Mouse (Mus musculus) limb, embryonic 11.5 days (tissue): ENCODE results near the gene Tspoap1. TPM values are rescaled to one million over a fixed set of nuclear protein-coding genes. Genes with fewer than 3 reads are reported as not detected.

Experiments used
- ATAC-seq: fragments of 200-750 bp; cut with Nextera tagmentation; 2 replicates; pipeline ENCODE4 v1.8.0; 2017; ENCODE audit warnings: low read depth; ENCODE audit not compliant: insufficient number of reproducible peaks, low FRiP score, low TSS enrichment
- DNase-seq: peaks from one replicate; pipeline ENCODE4 v3.0.0-alpha.2; 2015; ENCODE audit warnings: low spot score
- H3K27ac ChIP-seq: fragments of 300-500 bp; sonication (generic); replicated peaks from 2 replicates; pipeline ENCODE4 v1.5.1; 2014; ENCODE audit warnings: low read depth, mild to moderate bottlenecking, low read length
- H3K27me3 ChIP-seq: fragments of 300-500 bp; sonication (generic); 2 replicates; pipeline ENCODE4 v1.6.1; 2014; ENCODE audit warnings: mild to moderate bottlenecking, low read length, mixed read lengths; ENCODE audit not compliant: control insufficient read depth, insufficient read depth
- H3K36me3 ChIP-seq: fragments of 300-500 bp; sonication (generic); 2 replicates; pipeline ENCODE4 v1.6.1; 2014; ENCODE audit warnings: mild to moderate bottlenecking, low read length, moderate library complexity, mixed read lengths; ENCODE audit not compliant: control insufficient read depth, insufficient read depth
- H3K4me1 ChIP-seq: fragments of 300-500 bp; sonication (generic); 2 replicates; pipeline ENCODE4 v1.6.1; 2014; ENCODE audit warnings: low read length, mixed read lengths; ENCODE audit not compliant: control insufficient read depth, insufficient read depth
- H3K4me2 ChIP-seq: fragments of 300-500 bp; sonication (generic); 2 replicates; pipeline ENCODE4 v1.6.1; 2014; ENCODE audit warnings: low read depth, mild to moderate bottlenecking, moderate library complexity; ENCODE audit not compliant: severe bottlenecking
- H3K4me3 ChIP-seq: fragments of 300-500 bp; sonication (generic); 2 replicates; pipeline ENCODE4 v1.5.1; 2014; ENCODE audit warnings: low read depth, low read length
- H3K9ac ChIP-seq: fragments of 300-500 bp; sonication (generic); 2 replicates; pipeline ENCODE4 v1.6.1; 2014; ENCODE audit warnings: mild to moderate bottlenecking, low read length
- H3K9me3 ChIP-seq: fragments of 300-500 bp; sonication (generic); 2 replicates; pipeline ENCODE4 v1.6.1; 2016; ENCODE audit warnings: low read length; ENCODE audit not compliant: control insufficient read depth
- WGBS: fragments of 180-500 bp; shearing (Covaris S2); extraction: QIAGEN DNeasy Blood & Tissue Kit; methylation state at CpG from one replicate; pipeline ENCODE4 v1.1.7; 2014; 5-methylcytosine and 5-hydroxymethylcytosine counted together
- polyA plus RNA-seq: library from polyadenylated mRNA; unstranded; fragments of >200 nt; fragmentation: Nextera tagmentation; extraction: Ambion mirVana; gene quantifications from 2 replicates; pipeline ENCODE4 v1.2.1, GENCODE M21; 2014

The Tspoap1 gene
- 1.7 and 2.4 TPM in 2 replicates for polyA plus RNA-seq

- H3K9ac ChIP-seq: no peak within 1 kb of the TSS
- no peak within 1 kb of the TSS; the same call in 1 of the 2 replicates for H3K4me3 ChIP-seq
- peak within 1 kb of the TSS; percentile 26 for H3K4me2 ChIP-seq
- H3K27ac ChIP-seq: no peak within 1 kb of the TSS
- H3K9me3 ChIP-seq: no peaks in the 10 kb centered on the region
- no peaks in the 10 kb centered on the region for H3K36me3 ChIP-seq
- peaks cover 13% of the 10 kb centered on the region for H3K4me1 ChIP-seq
- DNase-seq (no peak), ATAC-seq (no peak)
- peaks cover 60% of the 10 kb centered on the region for H3K27me3 ChIP-seq
- 10% methylated on average over 23 of the region's 23 CpGs for WGBS
These were observed at the start of gene Tspoap1 for GRCm38 (mm10) chr11:87760301-87761081. Tspoap1 (plus strand) TSS chr11:87760541.

- WGBS: 80% methylated on average over 4 of the region's 4 CpGs
- Histone ChIP-seq H3K36me3 (no peaks in the 10 kb centered on the region), H3K9me3 (no peaks in the 10 kb centered on the region), H3K4me3 (no peak overlapping the region), H3K9ac (no peak overlapping the region), H3K27me3 (no peaks in the 10 kb centered on the region), H3K4me2 (no peak overlapping the region), H3K27ac (no peak overlapping the region), H3K4me1 (peaks cover 8% of the 10 kb centered on the region; the same call in 1 of the 2 replicates)
- DNase-seq (no peak), ATAC-seq (no peak)
These were observed 48.2 kb upstream of the Tspoap1 start for GRCm38 (mm10) chr11:87712188-87712587.

DNA sequence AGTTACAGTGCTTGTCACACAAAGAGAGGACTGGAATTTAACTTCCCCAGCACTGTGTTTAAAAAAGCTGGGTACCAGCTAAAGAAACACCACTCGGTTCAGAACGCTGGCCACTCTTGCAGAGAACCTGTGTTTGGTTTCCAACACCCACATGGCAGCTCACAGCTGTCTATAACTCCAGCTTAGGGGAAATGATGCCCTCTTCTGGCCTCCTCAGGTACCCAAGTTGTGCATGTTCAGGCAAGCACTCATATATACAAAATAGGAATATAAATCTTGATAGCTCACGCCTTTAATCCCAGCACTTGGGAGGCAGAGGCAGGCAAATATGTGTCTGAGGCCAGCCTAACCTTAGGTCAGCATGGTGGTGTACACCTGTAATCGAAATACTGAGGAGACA is 44.3 kb upstream of the Tspoap1 start:
- Histone ChIP-seq H3K4me3 (no peak overlapping the region), H3K9me3 (no peaks in the 10 kb centered on the region), H3K4me2 (no peak overlapping the region), H3K27ac (no peak overlapping the region), H3K4me1 (0 out of 2 replicates have a peak, but pooled peaks cover 2% of the 10 kb centered on the region), H3K9ac (no peak overlapping the region), H3K36me3 (no peaks in the 10 kb centered on the region), H3K27me3 (no peaks in the 10 kb centered on the region)
- no peak for ATAC-seq
- WGBS: 85% methylated on average over 4 of the region's 4 CpGs
- DNase-seq: no peak

- no peak overlapping the region for H3K4me2 ChIP-seq
- no peak overlapping the region for H3K27ac ChIP-seq
- no peaks in the 10 kb centered on the region for H3K4me1 ChIP-seq
- ATAC-seq (no peak), DNase-seq (no peak)
- H3K27me3 ChIP-seq: no peaks in the 10 kb centered on the region
- H3K9ac ChIP-seq: no peak overlapping the region
- no peak overlapping the region for H3K4me3 ChIP-seq
- WGBS: 77% methylated on average over 7 of the region's 7 CpGs
- no peaks in the 10 kb centered on the region for H3K36me3 ChIP-seq
- H3K9me3 ChIP-seq: no peaks in the 10 kb centered on the region
These were observed 40.8 kb upstream of the Tspoap1 start for GRCm38 (mm10) chr11:87719526-87719925.

DNA sequence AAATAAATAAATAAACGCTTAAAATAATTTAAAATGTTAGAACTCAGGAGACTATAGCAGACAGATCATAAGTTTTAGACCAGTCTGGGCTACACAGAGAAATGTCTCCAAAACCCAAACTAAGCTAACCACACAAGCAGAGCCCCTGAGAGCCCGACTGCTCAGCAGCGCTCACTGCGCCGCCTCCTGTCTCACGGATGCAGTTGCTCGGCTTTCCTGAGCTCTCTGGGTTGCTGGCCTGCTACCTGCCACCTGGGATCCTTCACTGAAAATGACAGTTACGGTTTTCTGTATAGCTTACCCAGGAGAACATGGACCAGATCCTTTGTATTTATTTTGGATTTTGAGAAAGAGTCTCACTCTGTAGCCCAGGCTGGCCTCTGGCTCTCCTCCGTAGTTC is 40.0 kb upstream of the Tspoap1 start:
- no peaks in the 10 kb centered on the region for H3K27me3 ChIP-seq
- 0 out of 2 replicates have a peak, but pooled peaks cover under 1% of the 10 kb centered on the region for H3K4me1 ChIP-seq
- ATAC-seq (no peak), DNase-seq (no peak)
- H3K4me3 ChIP-seq: no peak overlapping the region
- no peak overlapping the region for H3K4me2 ChIP-seq
- no peak overlapping the region for H3K27ac ChIP-seq
- WGBS: 57% methylated on average over 9 of the region's 9 CpGs
- H3K36me3 ChIP-seq: no peaks in the 10 kb centered on the region
- no peak overlapping the region for H3K9ac ChIP-seq
- no peaks in the 10 kb centered on the region for H3K9me3 ChIP-seq

DNA sequence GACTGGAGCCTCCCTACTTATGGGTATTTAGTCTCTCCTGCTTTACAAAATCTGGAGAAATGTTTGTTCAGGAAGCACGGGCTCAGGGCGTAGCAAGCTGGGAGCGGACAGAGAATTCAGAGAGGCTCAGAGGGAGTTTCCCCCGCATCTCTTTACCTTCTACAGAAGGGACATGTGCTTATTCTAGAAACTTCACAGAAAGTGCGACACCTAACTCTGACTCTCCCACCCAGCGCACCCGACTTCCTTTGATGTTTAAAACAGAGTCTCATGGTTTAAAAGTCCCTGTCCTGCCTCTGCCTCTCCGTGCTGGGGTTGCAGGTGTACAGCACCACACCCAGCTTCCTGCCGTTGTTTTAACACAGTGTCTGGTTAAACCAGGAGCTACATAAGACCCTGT is 39.5 kb upstream of the Tspoap1 start:
- Histone ChIP-seq H3K4me2 (no peak overlapping the region), H3K36me3 (no peaks in the 10 kb centered on the region), H3K4me3 (no peak overlapping the region), H3K9ac (no peak overlapping the region), H3K9me3 (no peaks in the 10 kb centered on the region), H3K27ac (no peak overlapping the region), H3K4me1 (peaks cover 3% of the 10 kb centered on the region; the same call in 1 of the 2 replicates), H3K27me3 (no peaks in the 10 kb centered on the region)
- no peak for DNase-seq
- no peak for ATAC-seq
- 76% methylated on average over 9 of the region's 9 CpGs for WGBS

- Histone ChIP-seq H3K9ac (no peak overlapping the region), H3K4me1 (peaks cover 9% of the 10 kb centered on the region), H3K4me2 (no peak overlapping the region), H3K9me3 (no peaks in the 10 kb centered on the region), H3K27ac (no peak overlapping the region), H3K4me3 (no peak overlapping the region), H3K27me3 (no peaks in the 10 kb centered on the region), H3K36me3 (no peaks in the 10 kb centered on the region)
- WGBS: 89% methylated on average over 3 of the region's 3 CpGs
- ATAC-seq (no peak), DNase-seq (no peak)
These were observed 38.2 kb upstream of the Tspoap1 start for GRCm38 (mm10) chr11:87722168-87722567.

GRCm38 (mm10) chr11:87722891-87723290 is 37.5 kb upstream of the Tspoap1 start:
- Histone ChIP-seq H3K4me3 (no peak overlapping the region), H3K27me3 (no peaks in the 10 kb centered on the region), H3K9me3 (no peaks in the 10 kb centered on the region), H3K9ac (no peak overlapping the region), H3K36me3 (no peaks in the 10 kb centered on the region), H3K4me2 (no peak overlapping the region), H3K4me1 (peaks cover 9% of the 10 kb centered on the region), H3K27ac (no peak overlapping the region)
- DNase-seq (no peak), ATAC-seq (no peak)
- WGBS: 89% methylated on average over 4 of the region's 4 CpGs
